8 mouse cellular contexts compared by ENCODE assay signal in genomic region chr8:84711933-84712758, GRCm38 (mm10). TPM values are rescaled to one million over a fixed set of nuclear protein-coding genes. Genes with fewer than 3 reads are reported as not detected.
A peak's percentile ranks its signal among the peaks of the same experiment; 100 is the strongest.
DNase-seq lines count a peak whose midpoint lies in the region; ATAC-seq and TF ChIP-seq lines count a peak whose summit lies in the region.

No protein-coding gene starts in this region.

- no peaks in the 10 kb centered on the region for H3K36me3 ChIP-seq in kidney, embryonic 14.5 days (ENCODE audit: control insufficient read depth, insufficient read depth, low read length)
- H3K36me3 ChIP-seq in intestine, postnatal 0 days (ENCODE audit: control insufficient read depth, insufficient read depth): peaks cover 9% of the 10 kb centered on the region; the same call in 1 of the 2 replicates
- H3K36me3 ChIP-seq in midbrain, embryonic 14.5 days (ENCODE audit: control insufficient read depth, insufficient read depth, low read length): no peaks in the 10 kb centered on the region

- H3K9ac ChIP-seq in kidney, embryonic 14.5 days (ENCODE audit: low read depth, low read length): peak overlapping the region; percentile 31; the same call in 1 of the 2 replicates
- no peak overlapping the region for H3K9ac ChIP-seq in intestine, postnatal 0 days (ENCODE audit: low read depth, low read length)
- H3K9ac ChIP-seq in midbrain, embryonic 14.5 days (replicated peaks; ENCODE audit: low read length): peak overlapping the region; percentile 14; the same call in 1 of the 2 replicates

- peak; percentile 65 for ATAC-seq in kidney, embryonic 14.5 days (ENCODE audit: low FRiP score, low TSS enrichment)
- ATAC-seq in intestine, postnatal 0 days: 0 out of 2 replicates have a peak, but pooled peaks have one; percentile 14
- peak; percentile 86 for ATAC-seq in midbrain, embryonic 14.5 days (ENCODE audit: low FRiP score, low TSS enrichment)

- no peak overlapping the region for H3K4me3 ChIP-seq in kidney, embryonic 14.5 days (ENCODE audit: low read length)
- no peak overlapping the region for H3K4me3 ChIP-seq in intestine, postnatal 0 days (ENCODE audit: low read depth, low read length)
- H3K4me3 ChIP-seq in midbrain, embryonic 14.5 days (replicated peaks; ENCODE audit: low read depth, low read length): no peak overlapping the region

- peaks cover 55% of the 10 kb centered on the region for H3K27me3 ChIP-seq in kidney, embryonic 14.5 days (ENCODE audit: control insufficient read depth, insufficient read depth, low read length)
- H3K27me3 ChIP-seq in intestine, postnatal 0 days (replicated peaks; ENCODE audit: control insufficient read depth, insufficient read depth, low read length): peaks cover 42% of the 10 kb centered on the region
- peaks cover 22% of the 10 kb centered on the region; the same call in 1 of the 2 replicates for H3K27me3 ChIP-seq in midbrain, embryonic 14.5 days (ENCODE audit: control insufficient read depth, insufficient read depth, low read length)

- 14% methylated on average over 10 of the region's 11 CpGs for WGBS in kidney, embryonic 14.5 days
- 33% methylated on average over 10 of the region's 11 CpGs for WGBS in intestine, postnatal 0 days
- 11% methylated on average over 11 of the region's 11 CpGs for WGBS in midbrain, embryonic 14.5 days

- peak overlapping the region; percentile 25; the same call in 1 of the 2 replicates for H3K4me2 ChIP-seq in kidney, embryonic 14.5 days (replicated peaks; ENCODE audit: low read depth, low read length)
- no peak overlapping the region for H3K4me2 ChIP-seq in intestine, postnatal 0 days (replicated peaks; ENCODE audit: low read depth)
- no peak overlapping the region; the same call in 1 of the 2 replicates for H3K4me2 ChIP-seq in midbrain, embryonic 14.5 days (ENCODE audit: low read length)

- TF ChIP-seq CTCF in intestine, postnatal 0 days (IDR thresholded peaks at IDR 0.05; ENCODE audit: low read depth): peak; percentile 33; the same call in 1 of the 2 replicates

- no peaks in the 10 kb centered on the region for H3K9me3 ChIP-seq in kidney, embryonic 14.5 days (ENCODE audit: control insufficient read depth, low read length)
- no peaks in the 10 kb centered on the region for H3K9me3 ChIP-seq in intestine, postnatal 0 days (ENCODE audit: control insufficient read depth)
- H3K9me3 ChIP-seq in midbrain, embryonic 14.5 days (ENCODE audit: control insufficient read depth, low read length): no peaks in the 10 kb centered on the region

- H3K27ac ChIP-seq in kidney, embryonic 14.5 days (ENCODE audit: low read depth, low read length): peak overlapping the region; percentile 85; the same call in 1 of the 2 replicates
- no peak overlapping the region for H3K27ac ChIP-seq in intestine, postnatal 0 days (ENCODE audit: low read depth, low read length)
- H3K27ac ChIP-seq in midbrain, embryonic 14.5 days (replicated peaks; ENCODE audit: low read depth, low read length): peak overlapping the region; percentile 81

- DNase-seq in kidney, postnatal 25 days: no peak
- DNase-seq in brain, adult 2 months (ENCODE audit: low read depth, low spot score): peak; percentile 71
- DNase-seq in gastrocnemius, postnatal 25 days: peak; percentile 72
- peak; percentile 82 for DNase-seq in midbrain, embryonic 14.5 days
- DNase-seq in MN1 (ENCODE audit: low spot score): no peak
- DNase-seq in testis, postnatal 14 days (ENCODE audit: low spot score): no peak

- peaks cover 42% of the 10 kb centered on the region for H3K4me1 ChIP-seq in kidney, embryonic 14.5 days (ENCODE audit: control insufficient read depth, insufficient read depth, low read length)
- no peaks in the 10 kb centered on the region for H3K4me1 ChIP-seq in intestine, postnatal 0 days (replicated peaks; ENCODE audit: control insufficient read depth, insufficient read depth, low read length)
- H3K4me1 ChIP-seq in midbrain, embryonic 14.5 days (ENCODE audit: control insufficient read depth, insufficient read depth, low read length): peaks cover 66% of the 10 kb centered on the region

RNA-seq across cellular contexts. Expression of gene G430095P16Rik, which starts 10.7 kb away (rescaled TPM):
- 1.7 and 2.8 TPM in 2 replicates for polyA plus RNA-seq in kidney, embryonic 14.5 days (2014; fragmentation: Nextera tagmentation; extraction: Ambion mirVana)
- total RNA-seq in gastrocnemius, postnatal 25 days (2021): under 1 TPM; 0.54 to 0.67 TPM
- polyA plus RNA-seq in intestine, postnatal 0 days (2015; fragmentation: Nextera tagmentation; extraction: Ambion mirVana): 1.0 and 1.5 TPM in 2 replicates
- polyA plus RNA-seq in midbrain, embryonic 14.5 days (2014; fragmentation: Nextera tagmentation; extraction: Ambion mirVana): 0.67 and 0.91 TPM in 2 replicates

RNA-seq across cellular contexts. Expression of gene Lyl1, which starts 10.9 kb away (rescaled TPM):
- 6.3 and 8.9 TPM in 2 replicates for polyA plus RNA-seq in kidney, embryonic 14.5 days (2014; fragmentation: Nextera tagmentation; extraction: Ambion mirVana)
- 1 to 10 TPM; 1.3 to 2.0 TPM for total RNA-seq in gastrocnemius, postnatal 25 days (2021)
- polyA plus RNA-seq in intestine, postnatal 0 days (2015; fragmentation: Nextera tagmentation; extraction: Ambion mirVana): 3.5 and 3.9 TPM in 2 replicates
- 1.5 and 3.8 TPM in 2 replicates for polyA plus RNA-seq in midbrain, embryonic 14.5 days (2014; fragmentation: Nextera tagmentation; extraction: Ambion mirVana)

RNA-seq across cellular contexts. Expression of gene Nacc1, which starts 24.5 kb away (rescaled TPM):
- 28.1 and 33.1 TPM in 2 replicates for polyA plus RNA-seq in kidney, embryonic 14.5 days (2014; fragmentation: Nextera tagmentation; extraction: Ambion mirVana)
- 10 to 100 TPM; 20.0 to 22.2 TPM for total RNA-seq in gastrocnemius, postnatal 25 days (2021)
- 9.3 and 9.8 TPM in 2 replicates for polyA plus RNA-seq in intestine, postnatal 0 days (2015; fragmentation: Nextera tagmentation; extraction: Ambion mirVana)
- polyA plus RNA-seq in midbrain, embryonic 14.5 days (2014; fragmentation: Nextera tagmentation; extraction: Ambion mirVana): 19.1 and 20.2 TPM in 2 replicates

RNA-seq across cellular contexts. Expression of gene Trmt1, which starts 26.0 kb away (rescaled TPM):
- 65.4 and 82.3 TPM in 2 replicates for polyA plus RNA-seq in kidney, embryonic 14.5 days (2014; fragmentation: Nextera tagmentation; extraction: Ambion mirVana)
- total RNA-seq in gastrocnemius, postnatal 25 days (2021): 10 to 100 TPM; 36.7 to 40.2 TPM
- polyA plus RNA-seq in intestine, postnatal 0 days (2015; fragmentation: Nextera tagmentation; extraction: Ambion mirVana): 22.3 and 23.7 TPM in 2 replicates
- polyA plus RNA-seq in midbrain, embryonic 14.5 days (2014; fragmentation: Nextera tagmentation; extraction: Ambion mirVana): 56.9 and 59.6 TPM in 2 replicates

RNA-seq across cellular contexts. Expression of gene Ier2, which starts 49.5 kb away (rescaled TPM):
- polyA plus RNA-seq in kidney, embryonic 14.5 days (2014; fragmentation: Nextera tagmentation; extraction: Ambion mirVana): 81.9 and 88.9 TPM in 2 replicates
- total RNA-seq in gastrocnemius, postnatal 25 days (2021): 1 to 10 TPM; 5.9 to 7.1 TPM
- polyA plus RNA-seq in intestine, postnatal 0 days (2015; fragmentation: Nextera tagmentation; extraction: Ambion mirVana): 77.3 and 79.4 TPM in 2 replicates
- polyA plus RNA-seq in midbrain, embryonic 14.5 days (2014; fragmentation: Nextera tagmentation; extraction: Ambion mirVana): 15.5 and 16.0 TPM in 2 replicates

Comparison
In these comparisons a context has a peak if more than half of its experiments do, and no peak if none do; other contexts are left out.
1. ATAC-seq: peak in every context shown above with its lines; median percentile 86 in midbrain, embryonic 14.5 days; 65 in kidney, embryonic 14.5 days; 14 in intestine, postnatal 0 days.
2. DNase-seq: peak in brain, adult 2 months (single experiment), gastrocnemius, postnatal 25 days (single experiment) and midbrain, embryonic 14.5 days (single experiment); none in kidney, postnatal 25 days (0 of 2), MN1 (single experiment) and testis, postnatal 14 days (single experiment).